Mouse (Mus musculus): ENCODE measurements at regions not wholly inside any gene's neighbourhood (a gene's known extent, or its start where the extent isn't known, plus 50 kb on each side); places are given as distances from the start of the nearest gene placed in this dataset.
"Not testable (repeated sequence)": the region's sequence is repeated elsewhere in the genome, so short reads cannot be mapped to it uniquely, and the experiment has no call there.

GRCm38 (mm10) chr8:20436956-20437355, 73.9 kb upstream of the Gm15319 start:
- not testable (repeated sequence) for H3K9ac ChIP-seq (ENCODE audit: control insufficient read depth, low read depth, low read length, poor library complexity, severe bottlenecking); H3K27me3 ChIP-seq (ENCODE audit: control insufficient read depth in 1 of 2, insufficient read depth in 2 of 2, low read length in 2 of 2); DNase-seq (ENCODE audit: low read depth, low spot score)

GRCm38 (mm10) chr8:20433236-20433635, 70.2 kb upstream of the Gm15319 start:
- not testable (repeated sequence) for DNase-seq (ENCODE audit: low read depth, low spot score); H3K27ac ChIP-seq (ENCODE audit: control insufficient read depth, low read depth, low read length); H3K9me3 ChIP-seq (replicated peaks; ENCODE audit: insufficient read depth, low read length); H3K9ac ChIP-seq (ENCODE audit: control insufficient read depth, low read depth, low read length, poor library complexity, severe bottlenecking); H3K79me2 ChIP-seq (ENCODE audit: control insufficient read depth, insufficient read depth, low read length, poor library complexity); H3K27me3 ChIP-seq (ENCODE audit: control insufficient read depth in 1 of 2, insufficient read depth in 2 of 2, low read length in 2 of 2); H3K36me3 ChIP-seq (ENCODE audit: control insufficient read depth in 1 of 2, insufficient read depth in 2 of 2, low read length in 2 of 2); H3K4me1 ChIP-seq (ENCODE audit: control insufficient read depth in 1 of 2, insufficient read depth in 2 of 2, low read length in 2 of 2); H3K4me3 ChIP-seq (ENCODE audit: control insufficient read depth in 1 of 2, insufficient read depth in 1 of 2, low read depth in 2 of 2, low read length in 2 of 2)

More at GRCm38 (mm10) chr8:20436956-20437355, 73.9 kb upstream of the Gm15319 start:
- not testable (repeated sequence) for H3K36me3 ChIP-seq (ENCODE audit: control insufficient read depth in 1 of 2, insufficient read depth in 2 of 2, low read length in 2 of 2); H3K27ac ChIP-seq (ENCODE audit: control insufficient read depth, low read depth, low read length); H3K79me2 ChIP-seq (ENCODE audit: control insufficient read depth, insufficient read depth, low read length, poor library complexity); H3K4me1 ChIP-seq (ENCODE audit: control insufficient read depth in 1 of 2, insufficient read depth in 2 of 2, low read length in 2 of 2); H3K4me3 ChIP-seq (ENCODE audit: control insufficient read depth in 1 of 2, insufficient read depth in 1 of 2, low read depth in 2 of 2, low read length in 2 of 2); H3K9me3 ChIP-seq (replicated peaks; ENCODE audit: insufficient read depth, low read length)

- not testable (repeated sequence) for H3K27ac ChIP-seq (ENCODE audit: control insufficient read depth, low read depth, low read length); H3K4me3 ChIP-seq (ENCODE audit: control insufficient read depth in 1 of 2, insufficient read depth in 1 of 2, low read depth in 2 of 2, low read length in 2 of 2); H3K79me2 ChIP-seq (ENCODE audit: control insufficient read depth, insufficient read depth, low read length, poor library complexity); H3K36me3 ChIP-seq (ENCODE audit: control insufficient read depth in 1 of 2, insufficient read depth in 2 of 2, low read length in 2 of 2); H3K9me3 ChIP-seq (replicated peaks; ENCODE audit: insufficient read depth, low read length); H3K27me3 ChIP-seq (ENCODE audit: control insufficient read depth in 1 of 2, insufficient read depth in 2 of 2, low read length in 2 of 2); DNase-seq (ENCODE audit: low read depth, low spot score); H3K9ac ChIP-seq (ENCODE audit: control insufficient read depth, low read depth, low read length, poor library complexity, severe bottlenecking); H3K4me1 ChIP-seq (ENCODE audit: control insufficient read depth in 1 of 2, insufficient read depth in 2 of 2, low read length in 2 of 2)
Observed at GRCm38 (mm10) chr8:20429469-20429868, 66.5 kb upstream of the Gm15319 start.

GRCm38 (mm10) chr8:20424903-20425222, 61.9 kb upstream of the Gm15319 start:
- peak; percentile 99 for DNase-seq (ENCODE audit: low read depth, low spot score)
- H3K79me2 ChIP-seq (ENCODE audit: control insufficient read depth, insufficient read depth, low read length, poor library complexity) = not testable (repeated sequence)
- H3K4me3 ChIP-seq (ENCODE audit: control insufficient read depth in 1 of 2, insufficient read depth in 1 of 2, low read depth in 2 of 2, low read length in 2 of 2) = peak overlapping the region; percentile 30 to 46; a peak in 2 of 4 replicates

GRCm38 (mm10) chr8:20424104-20424902, 61.3 kb upstream of the Gm15319 start:
- not testable (repeated sequence) for H3K9me3 ChIP-seq (replicated peaks; ENCODE audit: insufficient read depth, low read length); H3K79me2 ChIP-seq (ENCODE audit: control insufficient read depth, insufficient read depth, low read length, poor library complexity); H3K36me3 ChIP-seq (ENCODE audit: control insufficient read depth in 1 of 2, insufficient read depth in 2 of 2, low read length in 2 of 2); H3K4me1 ChIP-seq (ENCODE audit: control insufficient read depth in 1 of 2, insufficient read depth in 2 of 2, low read length in 2 of 2); H3K27me3 ChIP-seq (ENCODE audit: control insufficient read depth in 1 of 2, insufficient read depth in 2 of 2, low read length in 2 of 2); H3K27ac ChIP-seq (ENCODE audit: control insufficient read depth, low read depth, low read length)
- Histone ChIP-seq H3K4me3 (ENCODE audit: control insufficient read depth in 1 of 2, insufficient read depth in 1 of 2, low read depth in 2 of 2, low read length in 2 of 2) (peak overlapping the region; percentile 57 to 66; a peak in 3 of 4 replicates), H3K9ac (ENCODE audit: control insufficient read depth, low read depth, low read length, poor library complexity, severe bottlenecking) (peak overlapping the region; percentile 73)
- peak in 1 of 2 experiments; percentile 32; a peak in 1 of 4 replicates for TF ChIP-seq POLR2A (IDR thresholded peaks at IDR 0.05; ENCODE audit: control insufficient read depth in 1 of 2, insufficient read depth in 1 of 2, low read depth in 1 of 2, low read length in 2 of 2, poor library complexity in 1 of 2)
- peak; percentile 32; the same call in 1 of the 2 replicates for TF ChIP-seq SMC3 (IDR thresholded peaks at IDR 0.05; ENCODE audit: low read depth, low read length)
- 0 out of 2 replicates have a peak, but pooled peaks have one; percentile 29 for TF ChIP-seq SIN3A (IDR thresholded peaks at IDR 0.05; ENCODE audit: low read length)
- peak; percentile 72 for TF ChIP-seq HCFC1 (IDR thresholded peaks at IDR 0.05; ENCODE audit: low read depth, low read length)
- TF ChIP-seq CTCF (IDR thresholded peaks at IDR 0.05 in 2 of 3, conservative IDR thresholded peaks at IDR 0.05 in 1 of 3; ENCODE audit: control insufficient read depth in 1 of 3, insufficient read depth in 1 of 3, low read depth in 2 of 3, low read length in 3 of 3, poor library complexity in 1 of 3, severe bottlenecking in 1 of 3) = peak; percentile 43 to 59 (median 56)
- TF ChIP-seq TBP (IDR thresholded peaks at IDR 0.05; ENCODE audit: low read depth, low read length) = 0 out of 2 replicates have a peak, but pooled peaks have one; percentile 33
- TF ChIP-seq MAZ (IDR thresholded peaks at IDR 0.05; ENCODE audit: low read depth, low read length) = 0 out of 2 replicates have a peak, but pooled peaks have one; percentile 77
- TF ChIP-seq EP300 (IDR thresholded peaks at IDR 0.05; ENCODE audit: low read depth in 1 of 2, low read length in 2 of 2) = 0 out of 4 replicates have a peak, but pooled peaks of 1 of the 2 experiments have one; percentile 19
- TF ChIP-seq MAX (IDR thresholded peaks at IDR 0.05; ENCODE audit: low read length) = 0 out of 2 replicates have a peak, but pooled peaks have one; percentile 18
- DNase-seq (ENCODE audit: low read depth, low spot score) = peak; percentile 18

More at GRCm38 (mm10) chr8:20424903-20425222, 61.9 kb upstream of the Gm15319 start:
- not testable (repeated sequence) for H3K36me3 ChIP-seq (ENCODE audit: control insufficient read depth in 1 of 2, insufficient read depth in 2 of 2, low read length in 2 of 2); H3K9me3 ChIP-seq (replicated peaks; ENCODE audit: insufficient read depth, low read length); H3K4me1 ChIP-seq (ENCODE audit: control insufficient read depth in 1 of 2, insufficient read depth in 2 of 2, low read length in 2 of 2); H3K27me3 ChIP-seq (ENCODE audit: control insufficient read depth in 1 of 2, insufficient read depth in 2 of 2, low read length in 2 of 2); H3K27ac ChIP-seq (ENCODE audit: control insufficient read depth, low read depth, low read length); H3K9ac ChIP-seq (ENCODE audit: control insufficient read depth, low read depth, low read length, poor library complexity, severe bottlenecking)

- H3K4me1 ChIP-seq (ENCODE audit: control insufficient read depth in 1 of 2, insufficient read depth in 2 of 2, low read length in 2 of 2); H3K79me2 ChIP-seq (ENCODE audit: control insufficient read depth, insufficient read depth, low read length, poor library complexity); H3K27ac ChIP-seq (ENCODE audit: control insufficient read depth, low read depth, low read length); H3K27me3 ChIP-seq (ENCODE audit: control insufficient read depth in 1 of 2, insufficient read depth in 2 of 2, low read length in 2 of 2); H3K9me3 ChIP-seq (replicated peaks; ENCODE audit: insufficient read depth, low read length); H3K9ac ChIP-seq (ENCODE audit: control insufficient read depth, low read depth, low read length, poor library complexity, severe bottlenecking); H3K4me3 ChIP-seq (ENCODE audit: control insufficient read depth in 1 of 2, insufficient read depth in 1 of 2, low read depth in 2 of 2, low read length in 2 of 2); H3K36me3 ChIP-seq (ENCODE audit: control insufficient read depth in 1 of 2, insufficient read depth in 2 of 2, low read length in 2 of 2); DNase-seq (ENCODE audit: low read depth, low spot score): not testable (repeated sequence)
Observed at GRCm38 (mm10) chr8:20420807-20421206, 57.8 kb upstream of the Gm15319 start.
